Mouse (Mus musculus): ENCODE results near the gene 4933427I04Rik.

- TF ChIP-seq CTCF (IDR thresholded peaks at IDR 0.05 in 2 of 3, conservative IDR thresholded peaks at IDR 0.05 in 1 of 3; ENCODE audit: control insufficient read depth in 1 of 3, insufficient read depth in 1 of 3, low read depth in 2 of 3, low read length in 3 of 3, poor library complexity in 1 of 3, severe bottlenecking in 1 of 3) (no peak), POLR2A (IDR thresholded peaks at IDR 0.05; ENCODE audit: control insufficient read depth in 1 of 2, insufficient read depth in 1 of 2, low read depth in 1 of 2, low read length in 2 of 2, poor library complexity in 1 of 2) (no peak), CHD2 (IDR thresholded peaks at IDR 0.05; ENCODE audit: low read length) (no peak), MYB (IDR thresholded peaks at IDR 0.05; ENCODE audit: low read depth, low read length) (no peak), TBP (IDR thresholded peaks at IDR 0.05; ENCODE audit: low read depth, low read length) (no peak), TCF12 (IDR thresholded peaks at IDR 0.05; ENCODE audit: low read depth, low read length) (no peak), EP300 (IDR thresholded peaks at IDR 0.05; ENCODE audit: low read depth in 1 of 2, low read length in 2 of 2) (no peak)
These were observed 34.8 kb downstream of the 4933427I04Rik start for GRCm38 (mm10) chr4:123894295-123894694.
